Mouse (Mus musculus): Measurements from ENCODE around the gene Ihh. TPM values are rescaled to one million over a fixed set of nuclear protein-coding genes. Genes with fewer than 3 reads are reported as not detected.

Gene Ihh
- 2.0 and 2.2 TPM in 2 replicates for polyA plus RNA-seq (2014; fragmentation: Nextera tagmentation; extraction: Ambion mirVana)

GRCm38 (mm10) chr1:74951556-74952210 is at the start of gene Ihh:
Gene Ihh (minus strand): TSS chr1:74951672.
- ATAC-seq (ENCODE audit: low read depth) (0 out of 2 replicates have a peak, but pooled peaks have one; percentile 8), DNase-seq (ENCODE audit: low spot score) (no peak)
- Histone ChIP-seq H3K9ac (ENCODE audit: low read depth, low read length) (peak within 1 kb of the TSS; percentile 42), H3K4me1 (ENCODE audit: control insufficient read depth, insufficient read depth, low read length) (peaks cover 4% of the 10 kb centered on the region; the same call in 1 of the 2 replicates), H3K27me3 (replicated peaks; ENCODE audit: control insufficient read depth, insufficient read depth, low read length) (peaks cover 96% of the 10 kb centered on the region), H3K4me3 (ENCODE audit: low read depth, low read length) (peak within 1 kb of the TSS; percentile 43), H3K9me3 (ENCODE audit: control insufficient read depth, low read length) (no peaks in the 10 kb centered on the region), H3K27ac (replicated peaks; ENCODE audit: low read depth, low read length) (no peak within 1 kb of the TSS), H3K36me3 (ENCODE audit: control insufficient read depth, insufficient read depth, low read length) (no peaks in the 10 kb centered on the region), H3K4me2 (ENCODE audit: low read depth, low read length) (peak within 1 kb of the TSS; percentile 71)
- 3% methylated on average over 18 of the region's 55 CpGs for WGBS

- Histone ChIP-seq H3K4me3 (ENCODE audit: low read depth, low read length) (no peak overlapping the region), H3K27me3 (replicated peaks; ENCODE audit: control insufficient read depth, insufficient read depth, low read length) (no peaks in the 10 kb centered on the region), H3K4me2 (ENCODE audit: low read depth, low read length) (no peak overlapping the region), H3K36me3 (ENCODE audit: control insufficient read depth, insufficient read depth, low read length) (no peaks in the 10 kb centered on the region), H3K9me3 (ENCODE audit: control insufficient read depth, low read length) (no peaks in the 10 kb centered on the region), H3K27ac (replicated peaks; ENCODE audit: low read depth, low read length) (no peak overlapping the region), H3K9ac (ENCODE audit: low read depth, low read length) (no peak overlapping the region), H3K4me1 (ENCODE audit: control insufficient read depth, insufficient read depth, low read length) (peaks cover 9% of the 10 kb centered on the region; the same call in 1 of the 2 replicates)
- peak; percentile 62; the same call in 1 of the 2 replicates for ATAC-seq (ENCODE audit: low read depth)
- WGBS: 40% methylated on average over 6 of the region's 6 CpGs
- DNase-seq (ENCODE audit: low spot score): peak; percentile 75
These were observed 49.7 kb upstream of the Ihh start for GRCm38 (mm10) chr1:75001183-75001582.

GRCm38 (mm10) chr1:75000496-75000895 is 49.0 kb upstream of the Ihh start:
- no peak for ATAC-seq (ENCODE audit: low read depth)
- WGBS: 5% methylated on average over 1 of the region's 1 CpGs
- Histone ChIP-seq H3K4me2 (ENCODE audit: low read depth, low read length) (no peak overlapping the region), H3K9ac (ENCODE audit: low read depth, low read length) (no peak overlapping the region), H3K4me3 (ENCODE audit: low read depth, low read length) (no peak overlapping the region), H3K9me3 (ENCODE audit: control insufficient read depth, low read length) (no peaks in the 10 kb centered on the region), H3K27ac (replicated peaks; ENCODE audit: low read depth, low read length) (0 out of 2 replicates have a peak overlapping the region, but pooled peaks have one; percentile 7), H3K27me3 (replicated peaks; ENCODE audit: control insufficient read depth, insufficient read depth, low read length) (no peaks in the 10 kb centered on the region), H3K4me1 (ENCODE audit: control insufficient read depth, insufficient read depth, low read length) (peaks cover 2% of the 10 kb centered on the region; the same call in 1 of the 2 replicates), H3K36me3 (ENCODE audit: control insufficient read depth, insufficient read depth, low read length) (no peaks in the 10 kb centered on the region)
- DNase-seq (ENCODE audit: low spot score): no peak

- DNase-seq (ENCODE audit: low spot score) (no peak), ATAC-seq (ENCODE audit: low read depth) (no peak)
These were observed 47.7 kb upstream of the Ihh start for GRCm38 (mm10) chr1:74999173-74999572.

GRCm38 (mm10) chr1:74997231-74997630 is 45.8 kb upstream of the Ihh start:
- no peak for DNase-seq (ENCODE audit: low spot score)
- Histone ChIP-seq H3K27ac (replicated peaks; ENCODE audit: low read depth, low read length) (no peak overlapping the region), H3K4me3 (ENCODE audit: low read depth, low read length) (no peak overlapping the region), H3K27me3 (replicated peaks; ENCODE audit: control insufficient read depth, insufficient read depth, low read length) (no peaks in the 10 kb centered on the region), H3K9me3 (ENCODE audit: control insufficient read depth, low read length) (no peaks in the 10 kb centered on the region), H3K36me3 (ENCODE audit: control insufficient read depth, insufficient read depth, low read length) (no peaks in the 10 kb centered on the region), H3K9ac (ENCODE audit: low read depth, low read length) (no peak overlapping the region), H3K4me2 (ENCODE audit: low read depth, low read length) (no peak overlapping the region), H3K4me1 (ENCODE audit: control insufficient read depth, insufficient read depth, low read length) (no peaks in the 10 kb centered on the region)
- no peak for ATAC-seq (ENCODE audit: low read depth)
- WGBS: 72% methylated on average over 2 of the region's 2 CpGs

More at GRCm38 (mm10) chr1:74999173-74999572, 47.7 kb upstream of the Ihh start:
- H3K4me2 ChIP-seq (ENCODE audit: low read depth, low read length): no peak overlapping the region
- 85% methylated on average over 5 of the region's 5 CpGs for WGBS
- H3K9ac ChIP-seq (ENCODE audit: low read depth, low read length): no peak overlapping the region
- no peak overlapping the region for H3K27ac ChIP-seq (replicated peaks; ENCODE audit: low read depth, low read length)
- H3K9me3 ChIP-seq (ENCODE audit: control insufficient read depth, low read length): no peaks in the 10 kb centered on the region
- no peaks in the 10 kb centered on the region for H3K4me1 ChIP-seq (ENCODE audit: control insufficient read depth, insufficient read depth, low read length)
- H3K27me3 ChIP-seq (replicated peaks; ENCODE audit: control insufficient read depth, insufficient read depth, low read length): no peaks in the 10 kb centered on the region
- H3K36me3 ChIP-seq (ENCODE audit: control insufficient read depth, insufficient read depth, low read length): no peaks in the 10 kb centered on the region
- H3K4me3 ChIP-seq (ENCODE audit: low read depth, low read length): no peak overlapping the region

GRCm38 (mm10) chr1:74977001-74977400 is 25.5 kb upstream of the Ihh start:
- ATAC-seq (ENCODE audit: low read depth): no peak
- no peaks in the 10 kb centered on the region for H3K27me3 ChIP-seq (replicated peaks; ENCODE audit: control insufficient read depth, insufficient read depth, low read length)
- whole genome bisulfite sequencing: 69% methylated on average over 8 of the region's 8 CpGs
- H3K27ac ChIP-seq (replicated peaks; ENCODE audit: low read depth, low read length): no peak overlapping the region
- H3K4me3 ChIP-seq (ENCODE audit: low read depth, low read length): no peak overlapping the region
- H3K9ac ChIP-seq (ENCODE audit: low read depth, low read length): no peak overlapping the region
- H3K36me3 ChIP-seq (ENCODE audit: control insufficient read depth, insufficient read depth, low read length): no peaks in the 10 kb centered on the region
- DNase-seq (ENCODE audit: low spot score): no peak
- H3K4me1 ChIP-seq (ENCODE audit: control insufficient read depth, insufficient read depth, low read length): no peaks in the 10 kb centered on the region
- H3K4me2 ChIP-seq (ENCODE audit: low read depth, low read length): no peak overlapping the region
- no peaks in the 10 kb centered on the region for H3K9me3 ChIP-seq (ENCODE audit: control insufficient read depth, low read length)

GRCm38 (mm10) chr1:74975936-74976335 is 24.5 kb upstream of the Ihh start:
- Histone ChIP-seq H3K9me3 (ENCODE audit: control insufficient read depth, low read length) (no peaks in the 10 kb centered on the region), H3K4me3 (ENCODE audit: low read depth, low read length) (no peak overlapping the region), H3K36me3 (ENCODE audit: control insufficient read depth, insufficient read depth, low read length) (no peaks in the 10 kb centered on the region), H3K27ac (replicated peaks; ENCODE audit: low read depth, low read length) (no peak overlapping the region), H3K27me3 (replicated peaks; ENCODE audit: control insufficient read depth, insufficient read depth, low read length) (no peaks in the 10 kb centered on the region), H3K9ac (ENCODE audit: low read depth, low read length) (no peak overlapping the region), H3K4me2 (ENCODE audit: low read depth, low read length) (no peak overlapping the region), H3K4me1 (ENCODE audit: control insufficient read depth, insufficient read depth, low read length) (no peaks in the 10 kb centered on the region)
- no peak for ATAC-seq (ENCODE audit: low read depth)
- no peak for DNase-seq (ENCODE audit: low spot score)
- WGBS: 100% methylated on average over 1 of the region's 1 CpGs

- H3K36me3 ChIP-seq (ENCODE audit: control insufficient read depth, insufficient read depth, low read length): no peaks in the 10 kb centered on the region
- H3K9ac ChIP-seq (ENCODE audit: low read depth, low read length): no peak overlapping the region
- DNase-seq (ENCODE audit: low spot score) (no peak), ATAC-seq (ENCODE audit: low read depth) (no peak)
- 89% methylated on average over 6 of the region's 6 CpGs for WGBS
- H3K4me1 ChIP-seq (ENCODE audit: control insufficient read depth, insufficient read depth, low read length): no peaks in the 10 kb centered on the region
- H3K4me2 ChIP-seq (ENCODE audit: low read depth, low read length): no peak overlapping the region
- H3K4me3 ChIP-seq (ENCODE audit: low read depth, low read length): no peak overlapping the region
- no peaks in the 10 kb centered on the region for H3K27me3 ChIP-seq (replicated peaks; ENCODE audit: control insufficient read depth, insufficient read depth, low read length)
- H3K27ac ChIP-seq (replicated peaks; ENCODE audit: low read depth, low read length): no peak overlapping the region
- no peaks in the 10 kb centered on the region for H3K9me3 ChIP-seq (ENCODE audit: control insufficient read depth, low read length)
These were observed 22.1 kb upstream of the Ihh start for GRCm38 (mm10) chr1:74973590-74973989.

Measured in embryonic facial prominence, embryonic 14.5 days (tissue).